Mouse (Mus musculus) lung, embryonic 15.5 days (tissue): Measurements from ENCODE around the gene Pabpc4. TPM values are rescaled to one million over a fixed set of nuclear protein-coding genes. Genes with fewer than 3 reads are reported as not detected.
"Not testable (repeated sequence)": the region's sequence is repeated elsewhere in the genome, so short reads cannot be mapped to it uniquely, and the experiment has no call there.

Experiments used
- ATAC-seq: fragments of 200-750 bp; cut with Nextera tagmentation; 2 replicates; pipeline ENCODE4 v1.8.0; 2017; ENCODE audit warnings: moderate number of reproducible peaks, borderline replicate concordance; ENCODE audit not compliant: low FRiP score, low TSS enrichment; ENCODE audit errors: extremely low read depth
- H3K27ac ChIP-seq: fragments of 300-500 bp; sonication (generic); 2 replicates; pipeline ENCODE4 v1.5.1; 2015; ENCODE audit warnings: moderate library complexity, mild to moderate bottlenecking, inconsistent platforms
- H3K27me3 ChIP-seq: fragments of 300-500 bp; sonication (generic); 2 replicates; pipeline ENCODE4 v1.6.1; 2015; ENCODE audit warnings: inconsistent platforms
- H3K36me3 ChIP-seq: fragments of 300-500 bp; sonication (generic); 2 replicates; pipeline ENCODE4 v1.6.1; 2015; ENCODE audit warnings: inconsistent platforms
- H3K4me1 ChIP-seq: fragments of 300-500 bp; sonication (generic); 2 replicates; pipeline ENCODE4 v1.6.1; 2015; ENCODE audit warnings: inconsistent platforms
- H3K4me2 ChIP-seq: fragments of 300-500 bp; sonication (generic); 2 replicates; pipeline ENCODE4 v1.6.1; 2015; ENCODE audit warnings: inconsistent platforms, mild to moderate bottlenecking, moderate library complexity
- H3K4me3 ChIP-seq: fragments of 300-500 bp; sonication (generic); 2 replicates; pipeline ENCODE4 v1.5.1; 2015; ENCODE audit warnings: mild to moderate bottlenecking, inconsistent platforms
- H3K9ac ChIP-seq: fragments of 300-500 bp; sonication (generic); 2 replicates; pipeline ENCODE4 v1.6.1; 2015; ENCODE audit warnings: inconsistent platforms
- H3K9me3 ChIP-seq: fragments of 300-500 bp; sonication (generic); 2 replicates; pipeline ENCODE4 v1.6.1; 2016; ENCODE audit warnings: inconsistent platforms
- WGBS: fragments of 180-500 bp; shearing (Covaris S2); methylation state at CpG from one replicate; pipeline ENCODE4 v1.1.7; 2015; 5-methylcytosine and 5-hydroxymethylcytosine counted together
- polyA plus RNA-seq: library from polyadenylated mRNA; unstranded; fragments of >200 nt; fragmentation: Nextera tagmentation; extraction: Ambion mirVana; gene quantifications from 2 replicates; pipeline ENCODE4 v1.2.1, GENCODE M21; 2015

Pabpc4 gene
- polyA plus RNA-seq, 1 experiment from 2014 or later: 32.8 TPM

DNA sequence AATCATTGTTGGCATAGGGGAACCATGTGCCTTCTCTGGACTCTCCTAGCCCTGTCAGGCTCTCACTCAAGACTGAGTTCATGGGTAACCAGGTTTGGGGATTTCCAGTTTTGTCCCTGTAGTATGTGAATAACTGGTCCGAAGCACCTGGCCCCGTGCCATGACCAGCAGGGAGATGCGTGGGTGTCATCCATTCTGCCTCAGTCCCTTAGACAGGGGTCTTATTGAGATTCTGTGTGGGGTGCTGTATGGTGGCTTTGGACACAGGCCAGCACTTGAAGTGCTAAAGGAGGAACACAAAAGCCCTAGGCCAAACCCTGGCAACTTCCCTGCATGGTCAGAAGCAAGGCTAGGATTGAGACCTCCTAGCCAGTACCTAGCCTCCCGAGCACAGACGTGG lies 9.9 kb upstream of the Pabpc4 start:
- Histone ChIP-seq H3K27ac (no peak overlapping the region), H3K4me2 (no peak overlapping the region), H3K9me3 (no peaks in the 10 kb centered on the region), H3K36me3 (no peaks in the 10 kb centered on the region), H3K4me1 (peaks cover 28% of the 10 kb centered on the region), H3K9ac (no peak overlapping the region), H3K4me3 (no peak overlapping the region), H3K27me3 (no peaks in the 10 kb centered on the region)
- ATAC-seq: no peak
- WGBS: 67% methylated on average over 5 of the region's 5 CpGs

DNA sequence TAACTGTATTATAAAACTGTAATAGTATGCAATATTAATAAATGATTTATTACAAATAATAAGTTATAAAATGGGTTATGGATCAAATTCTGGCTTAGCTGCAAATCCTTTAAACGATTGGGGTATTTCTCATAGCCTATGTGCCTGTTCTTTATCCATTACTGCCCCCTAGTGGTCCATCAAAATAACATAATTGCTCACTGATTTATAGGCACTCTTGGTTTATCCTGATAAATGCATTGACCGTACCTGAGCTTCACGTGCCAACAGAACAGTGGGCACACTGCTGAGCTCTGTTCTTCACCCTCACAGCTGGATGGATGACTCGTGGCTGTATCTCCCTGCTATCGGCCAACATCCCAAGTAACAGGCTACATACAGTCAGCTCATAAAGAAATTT lies 7.5 kb upstream of the Pabpc4 start:
- no peaks in the 10 kb centered on the region for H3K36me3 ChIP-seq
- WGBS: 11% methylated on average over 5 of the region's 5 CpGs
- H3K4me2 ChIP-seq: no peak overlapping the region
- H3K9me3 ChIP-seq: no peaks in the 10 kb centered on the region
- no peak for ATAC-seq
- no peak overlapping the region for H3K4me3 ChIP-seq
- no peak overlapping the region for H3K9ac ChIP-seq
- H3K4me1 ChIP-seq: 0 out of 2 replicates have a peak, but pooled peaks cover 6% of the 10 kb centered on the region
- H3K27me3 ChIP-seq: no peaks in the 10 kb centered on the region
- no peak overlapping the region for H3K27ac ChIP-seq

DNA sequence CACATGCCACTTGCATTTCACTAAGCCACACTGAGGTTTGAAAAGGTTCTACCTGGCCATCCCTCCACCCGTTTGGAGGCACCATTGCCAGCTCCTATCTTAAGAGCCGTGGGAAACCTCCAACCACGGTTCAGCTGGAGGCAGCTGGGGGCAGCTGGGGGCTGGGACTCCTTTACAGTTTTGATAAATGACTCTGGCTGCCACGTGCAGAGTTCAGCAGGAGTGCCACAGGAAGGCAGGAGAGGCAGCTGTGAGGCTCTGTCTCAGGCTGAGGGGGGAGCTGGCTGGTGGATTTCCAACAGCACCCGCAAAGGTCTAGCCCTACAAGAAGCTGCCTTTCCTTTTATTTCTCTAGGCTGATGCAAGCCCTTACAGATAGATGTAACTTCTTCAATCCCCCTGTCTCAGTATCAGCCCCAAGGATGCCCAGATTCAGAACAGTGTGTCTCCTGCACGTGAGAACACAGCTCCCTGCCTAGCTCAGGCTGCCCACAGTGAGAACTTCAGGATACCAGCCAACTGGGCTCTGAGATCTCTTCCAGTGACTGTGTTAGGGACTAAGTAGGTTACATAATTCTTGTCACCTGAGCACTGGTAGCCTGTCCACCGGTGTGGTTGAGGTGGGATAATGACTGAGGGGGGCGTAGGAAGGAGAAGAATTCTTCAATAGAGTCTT lies 1.9 kb upstream of the Pabpc4 start:
- H3K4me2 ChIP-seq: no peak overlapping the region
- H3K27ac ChIP-seq: no peak overlapping the region
- no peak overlapping the region for H3K4me3 ChIP-seq
- ATAC-seq: no peak
- no peaks in the 10 kb centered on the region for H3K27me3 ChIP-seq
- no peaks in the 10 kb centered on the region for H3K4me1 ChIP-seq
- no peaks in the 10 kb centered on the region for H3K36me3 ChIP-seq
- WGBS: 18% methylated on average over 8 of the region's 8 CpGs
- no peak overlapping the region for H3K9ac ChIP-seq
- no peaks in the 10 kb centered on the region for H3K9me3 ChIP-seq

DNA sequence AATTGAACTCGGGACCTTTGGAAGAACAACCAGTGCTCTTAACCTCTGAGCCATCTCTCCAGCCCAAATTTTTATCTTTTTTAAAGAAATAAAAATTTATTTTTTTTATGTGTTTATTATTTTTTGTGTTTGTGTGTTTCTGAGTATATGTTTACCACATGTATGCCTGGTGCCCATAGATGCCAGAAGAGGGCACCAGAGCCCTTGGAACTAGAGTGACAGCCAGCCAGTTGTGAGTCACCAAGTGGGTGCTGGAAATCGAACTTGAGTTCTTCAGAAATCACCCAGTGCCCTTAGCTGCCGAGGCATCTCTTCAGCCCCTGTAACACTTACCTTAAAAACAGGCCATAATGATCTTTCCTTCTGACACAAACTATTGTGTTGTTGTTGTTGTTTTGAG lies 8.9 kb downstream of the Pabpc4 start:
- H3K9ac ChIP-seq: no peak overlapping the region
- no peaks in the 10 kb centered on the region for H3K4me1 ChIP-seq
- ATAC-seq: no peak
- H3K27me3 ChIP-seq: no peaks in the 10 kb centered on the region
- H3K36me3 ChIP-seq: no peaks in the 10 kb centered on the region
- H3K27ac ChIP-seq: no peak overlapping the region
- no peak overlapping the region for H3K4me2 ChIP-seq
- no peak overlapping the region for H3K4me3 ChIP-seq
- H3K9me3 ChIP-seq: no peaks in the 10 kb centered on the region
- WGBS: 80% methylated on average over 3 of the region's 3 CpGs

DNA sequence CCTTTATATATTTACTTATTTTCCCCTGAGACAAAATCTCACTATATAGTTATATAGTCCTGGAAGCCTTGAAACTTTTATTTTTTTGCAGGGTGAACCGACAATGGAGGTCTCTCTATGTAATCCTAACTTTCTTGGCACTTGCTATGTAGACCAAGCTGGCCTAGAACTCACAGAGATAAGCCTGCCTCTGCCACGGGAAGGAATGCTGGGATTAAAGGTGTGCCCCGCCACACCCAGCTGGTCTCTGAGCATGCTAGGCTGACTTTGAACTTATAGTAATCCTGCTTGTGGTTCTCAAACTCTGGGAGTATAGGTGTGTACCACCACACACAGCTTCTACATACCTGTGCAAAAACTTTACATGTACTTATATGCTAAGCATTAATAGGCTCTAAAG lies 18.0 kb downstream of the Pabpc4 start:
- no peaks in the 10 kb centered on the region for H3K27me3 ChIP-seq

DNA sequence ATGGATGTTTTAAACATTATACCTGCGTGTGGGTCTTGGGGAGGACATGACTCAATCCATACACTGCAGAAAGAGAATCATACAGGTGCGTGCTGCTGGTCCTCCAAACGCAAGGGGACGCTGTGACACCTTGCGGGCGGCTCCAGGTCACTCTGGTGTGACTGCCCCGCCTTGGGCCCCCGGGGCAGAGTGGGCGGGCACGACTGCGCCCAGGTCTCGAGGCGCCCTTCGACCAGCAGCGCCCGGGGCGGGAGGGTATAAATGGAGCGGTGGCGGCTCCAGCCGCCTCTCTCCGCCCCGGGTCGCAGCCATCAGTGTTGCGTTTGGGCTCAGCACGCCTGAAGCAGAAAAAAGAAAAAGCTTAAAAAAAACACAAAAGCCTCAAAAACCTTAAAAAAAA lies 20.3 kb downstream of the Pabpc4 start:
- peak overlapping the region; percentile 85 for H3K4me2 ChIP-seq
- peak overlapping the region; percentile 56 for H3K9ac ChIP-seq
- WGBS: 1% methylated on average over 25 of the region's 25 CpGs
- peak; percentile 95 for ATAC-seq
- peak overlapping the region; percentile 61; the same call in 1 of the 2 replicates for H3K27ac ChIP-seq
- no peaks in the 10 kb centered on the region for H3K27me3 ChIP-seq
- peak overlapping the region; percentile 54 for H3K4me3 ChIP-seq
- H3K4me1 ChIP-seq: peaks cover 24% of the 10 kb centered on the region
- no peaks in the 10 kb centered on the region for H3K9me3 ChIP-seq
- peaks cover 12% of the 10 kb centered on the region for H3K36me3 ChIP-seq

More for the DNA sequence above, 18.0 kb downstream of the Pabpc4 start:
- WGBS: 65% methylated on average over 3 of the region's 3 CpGs
- no peak for ATAC-seq
- Histone ChIP-seq H3K27ac (no peak overlapping the region), H3K9me3 (no peaks in the 10 kb centered on the region), H3K36me3 (no peaks in the 10 kb centered on the region), H3K4me1 (peaks cover 14% of the 10 kb centered on the region), H3K4me3 (no peak overlapping the region), H3K9ac (no peak overlapping the region), H3K4me2 (no peak overlapping the region)

DNA sequence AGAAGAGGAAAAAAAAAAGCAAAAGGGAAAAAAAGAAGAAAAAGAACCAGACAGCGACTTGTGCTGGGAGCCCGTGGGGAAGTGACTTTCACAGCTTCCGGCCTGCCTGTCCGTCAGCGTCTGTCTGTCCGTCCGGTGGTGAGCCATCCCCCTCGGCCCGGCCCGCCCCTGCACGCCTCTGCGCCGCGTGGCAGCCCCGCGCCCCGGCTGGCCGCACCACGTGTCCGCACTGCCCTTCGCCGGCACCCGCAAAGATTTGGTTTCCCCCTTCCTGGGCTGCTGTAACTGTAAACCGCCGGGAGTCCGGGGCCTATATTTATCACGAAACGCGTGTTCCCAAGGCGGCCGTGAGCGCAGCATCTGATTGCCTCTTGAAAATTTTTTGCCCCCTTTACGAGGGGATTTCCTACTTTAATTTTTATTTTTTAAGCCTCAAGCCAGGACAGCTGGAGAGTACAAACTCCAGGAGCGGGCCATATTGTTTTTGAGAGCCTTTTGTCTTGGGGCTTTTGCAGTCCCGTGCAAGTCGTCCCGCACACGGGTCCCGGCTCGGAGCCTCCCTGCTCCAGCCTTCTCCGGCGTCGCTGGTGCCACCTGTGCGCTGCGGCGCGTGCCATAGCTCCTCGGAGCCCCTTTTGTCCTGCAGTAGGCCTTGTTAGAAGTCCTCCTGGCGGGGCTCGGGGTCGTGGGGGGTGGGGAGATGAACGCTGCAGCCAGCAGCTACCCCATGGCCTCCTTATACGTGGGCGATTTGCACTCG lies 20.9 kb downstream of the Pabpc4 start:
- H3K27me3 ChIP-seq, H3K9me3 ChIP-seq: not testable (repeated sequence)
- Histone ChIP-seq H3K4me3 (peak overlapping the region; percentile 54), H3K36me3 (peaks cover 15% of the 10 kb centered on the region), H3K9ac (peak overlapping the region; percentile 56), H3K4me1 (peaks cover 24% of the 10 kb centered on the region), H3K27ac (peak overlapping the region; percentile 61), H3K4me2 (peak overlapping the region; percentile 85)
- under 1% methylated on average over 51 of the region's 55 CpGs for WGBS
- ATAC-seq: peak; percentile 73

DNA sequence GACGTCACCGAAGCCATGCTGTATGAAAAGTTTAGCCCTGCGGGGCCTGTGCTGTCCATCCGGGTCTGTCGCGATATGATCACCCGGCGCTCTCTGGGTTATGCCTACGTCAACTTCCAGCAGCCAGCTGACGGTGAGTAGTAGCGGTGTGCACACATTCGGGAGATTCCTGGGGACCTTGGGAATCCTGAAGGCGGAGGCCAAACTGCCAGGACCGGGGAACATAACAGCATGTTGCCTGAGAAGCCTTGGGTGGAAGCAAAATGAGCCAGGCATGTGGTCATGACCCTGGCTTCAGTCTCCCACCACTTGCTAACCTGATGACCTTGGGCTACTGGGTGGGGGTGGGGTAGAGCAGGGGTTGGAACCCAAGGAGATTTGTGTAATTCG lies 21.5 kb downstream of the Pabpc4 start:
- ATAC-seq, H3K9me3 ChIP-seq, H3K27me3 ChIP-seq: not testable (repeated sequence)
- peak overlapping the region; percentile 24; the same call in 1 of the 2 replicates for H3K27ac ChIP-seq
- H3K9ac ChIP-seq: peak overlapping the region; percentile 56
- H3K4me2 ChIP-seq: peak overlapping the region; percentile 85
- peaks cover 21% of the 10 kb centered on the region for H3K36me3 ChIP-seq
- under 1% methylated on average over 14 of the region's 15 CpGs for WGBS
- H3K4me3 ChIP-seq: peak overlapping the region; percentile 54
- H3K4me1 ChIP-seq: peaks cover 24% of the 10 kb centered on the region

DNA sequence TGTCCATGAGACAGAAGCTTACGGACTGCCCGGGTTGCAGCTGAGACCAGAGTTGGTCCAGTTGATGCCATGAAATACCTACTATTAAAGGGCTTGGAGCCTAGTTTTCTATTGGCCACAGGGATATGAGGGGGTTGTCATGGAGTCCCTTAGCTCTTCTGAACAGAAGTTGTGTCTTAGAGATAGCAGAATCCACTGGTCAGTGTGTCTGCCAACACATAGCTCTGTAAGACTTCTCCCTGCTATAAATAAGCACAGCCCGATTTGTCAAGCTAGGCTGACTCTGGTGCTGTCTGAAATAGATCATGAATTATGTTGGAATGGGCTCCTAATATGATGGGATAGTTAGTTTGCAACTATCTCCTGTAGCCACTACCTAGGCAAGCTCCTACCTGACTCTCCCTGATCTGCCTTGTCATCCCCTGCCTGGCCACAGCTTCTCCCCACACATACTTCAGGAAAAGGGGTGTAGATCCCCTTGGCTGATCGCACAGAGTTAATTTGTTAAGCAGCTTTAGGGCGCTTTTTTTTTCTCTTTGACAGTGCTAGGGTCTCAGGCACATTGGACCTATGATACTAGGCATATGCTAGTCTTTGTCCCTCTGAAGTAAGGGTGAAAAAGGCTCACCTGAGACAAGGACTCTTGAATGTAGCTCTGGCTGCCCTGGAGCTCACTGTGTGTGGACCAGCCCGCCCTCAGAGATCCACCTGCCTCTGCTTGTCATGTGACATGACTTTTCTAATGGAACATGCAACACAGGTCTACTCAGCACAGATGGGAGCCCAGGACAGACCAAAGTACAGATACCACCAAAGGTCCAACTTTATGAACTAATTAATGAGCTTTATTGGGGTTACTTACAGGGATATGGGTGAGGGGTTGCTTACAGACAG lies 22.8 kb downstream of the Pabpc4 start:
- WGBS: 61% methylated on average over 6 of the region's 6 CpGs
- Histone ChIP-seq H3K4me2 (peak overlapping the region; percentile 85), H3K4me3 (peak overlapping the region; percentile 54), H3K36me3 (peaks cover 34% of the 10 kb centered on the region), H3K9ac (peak overlapping the region; percentile 56), H3K9me3 (no peaks in the 10 kb centered on the region), H3K4me1 (peaks cover 24% of the 10 kb centered on the region), H3K27me3 (no peaks in the 10 kb centered on the region), H3K27ac (no peak overlapping the region)
- no peak for ATAC-seq

DNA sequence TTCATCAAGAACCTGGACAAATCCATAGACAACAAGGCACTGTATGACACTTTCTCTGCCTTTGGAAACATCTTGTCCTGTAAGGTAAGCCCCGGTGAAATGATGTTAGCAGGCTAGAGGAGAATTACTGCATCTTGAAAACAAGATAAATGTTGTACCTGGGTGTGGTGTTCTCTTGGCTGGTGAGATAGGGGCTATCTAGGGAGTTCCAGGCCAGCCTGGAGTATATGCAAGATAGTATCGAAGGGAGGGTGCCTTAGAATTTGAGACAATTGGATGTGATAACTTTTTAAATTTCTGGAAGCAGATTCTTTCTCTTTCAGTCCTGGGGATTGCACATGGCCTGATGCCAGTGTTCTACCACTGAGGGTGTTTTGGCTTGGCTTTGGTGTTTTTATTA lies 24.6 kb downstream of the Pabpc4 start:
- ATAC-seq: no peak
- Histone ChIP-seq H3K9ac (no peak overlapping the region), H3K27me3 (no peaks in the 10 kb centered on the region), H3K4me1 (peaks cover 24% of the 10 kb centered on the region), H3K27ac (no peak overlapping the region), H3K9me3 (no peaks in the 10 kb centered on the region), H3K4me3 (no peak overlapping the region), H3K4me2 (no peak overlapping the region), H3K36me3 (peaks cover 50% of the 10 kb centered on the region)
- 87% methylated on average over 2 of the region's 2 CpGs for WGBS

DNA sequence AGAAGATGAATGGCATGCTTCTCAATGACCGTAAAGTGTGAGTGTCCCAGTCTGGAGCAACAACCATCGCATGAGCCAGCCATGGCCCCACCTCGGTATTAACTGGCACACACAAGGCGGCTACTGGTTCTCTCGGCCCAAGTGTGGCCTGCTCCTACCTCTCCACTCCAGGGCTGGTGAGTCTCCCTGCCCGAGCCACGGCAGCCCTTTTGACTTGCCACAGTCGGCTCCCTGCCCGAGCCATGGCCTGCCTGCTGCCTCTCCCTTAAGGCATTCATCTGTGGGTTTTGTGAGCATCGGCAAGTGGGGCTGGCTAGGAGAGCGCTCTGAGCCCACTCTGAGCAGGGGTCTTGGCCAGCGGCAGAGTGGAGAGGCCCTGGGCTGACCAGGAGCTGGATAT lies 26.9 kb downstream of the Pabpc4 start:
- Histone ChIP-seq H3K36me3 (peaks cover 72% of the 10 kb centered on the region), H3K4me2 (no peak overlapping the region), H3K27ac (no peak overlapping the region), H3K9me3 (no peaks in the 10 kb centered on the region), H3K9ac (no peak overlapping the region), H3K27me3 (no peaks in the 10 kb centered on the region), H3K4me1 (peaks cover 21% of the 10 kb centered on the region), H3K4me3 (no peak overlapping the region)
- ATAC-seq: no peak
- WGBS: 89% methylated on average over 12 of the region's 12 CpGs
